Mouse (Mus musculus) retina, adult 2 months (tissue): ENCODE results near the gene Dand5.

ENCODE experiments used
- DNase-seq: peaks from one replicate; pipeline ENCODE4 v3.0.0-alpha.2; 2012; ENCODE audit warnings: low read depth, low spot score

Gene Dand5

DNA sequence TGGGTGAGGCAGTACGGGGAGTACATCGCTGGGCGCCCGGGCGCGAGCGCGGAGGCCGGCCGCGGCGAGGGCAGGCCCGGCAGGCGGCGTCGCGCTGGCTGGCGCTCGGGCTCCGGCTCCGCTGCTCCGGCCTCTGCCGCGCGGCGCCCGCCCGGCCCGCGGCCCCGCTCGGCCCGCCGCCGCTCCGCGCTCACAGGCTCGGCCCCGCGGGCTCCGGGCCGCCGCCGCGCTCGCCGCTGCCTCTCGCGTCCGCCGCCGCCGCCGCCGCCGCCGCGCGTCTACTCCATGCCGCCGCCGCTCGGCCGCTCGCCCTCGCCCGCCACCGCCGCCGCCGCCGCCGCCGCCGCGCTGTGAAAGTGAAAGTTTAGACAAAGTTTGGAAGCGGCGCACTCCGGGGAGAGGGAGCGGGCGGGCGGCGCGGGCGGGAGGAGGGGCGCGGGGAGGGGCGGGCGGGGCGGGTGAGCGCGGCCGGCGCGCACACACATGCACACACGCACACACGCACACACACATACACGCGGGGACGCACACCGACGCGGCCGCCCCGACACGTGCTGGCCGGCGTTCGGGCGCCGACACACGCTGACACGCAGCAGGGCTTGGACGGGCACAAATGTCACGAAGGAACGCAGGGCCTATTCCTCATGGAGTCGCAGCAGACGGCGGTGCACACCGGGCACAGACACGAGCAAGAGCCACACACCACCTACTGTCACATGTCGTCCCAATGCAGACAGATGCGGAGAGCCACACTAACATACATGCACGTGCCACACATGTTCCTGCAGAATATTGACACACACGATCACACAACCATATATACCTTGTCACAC is 22.4 kb downstream of the Dand5 start, which contains the start of gene Nfix:
Gene Nfix (minus strand): TSS at position 346 of the 833 bp plus-strand sequence.
- DNase-seq = no peak

DNA sequence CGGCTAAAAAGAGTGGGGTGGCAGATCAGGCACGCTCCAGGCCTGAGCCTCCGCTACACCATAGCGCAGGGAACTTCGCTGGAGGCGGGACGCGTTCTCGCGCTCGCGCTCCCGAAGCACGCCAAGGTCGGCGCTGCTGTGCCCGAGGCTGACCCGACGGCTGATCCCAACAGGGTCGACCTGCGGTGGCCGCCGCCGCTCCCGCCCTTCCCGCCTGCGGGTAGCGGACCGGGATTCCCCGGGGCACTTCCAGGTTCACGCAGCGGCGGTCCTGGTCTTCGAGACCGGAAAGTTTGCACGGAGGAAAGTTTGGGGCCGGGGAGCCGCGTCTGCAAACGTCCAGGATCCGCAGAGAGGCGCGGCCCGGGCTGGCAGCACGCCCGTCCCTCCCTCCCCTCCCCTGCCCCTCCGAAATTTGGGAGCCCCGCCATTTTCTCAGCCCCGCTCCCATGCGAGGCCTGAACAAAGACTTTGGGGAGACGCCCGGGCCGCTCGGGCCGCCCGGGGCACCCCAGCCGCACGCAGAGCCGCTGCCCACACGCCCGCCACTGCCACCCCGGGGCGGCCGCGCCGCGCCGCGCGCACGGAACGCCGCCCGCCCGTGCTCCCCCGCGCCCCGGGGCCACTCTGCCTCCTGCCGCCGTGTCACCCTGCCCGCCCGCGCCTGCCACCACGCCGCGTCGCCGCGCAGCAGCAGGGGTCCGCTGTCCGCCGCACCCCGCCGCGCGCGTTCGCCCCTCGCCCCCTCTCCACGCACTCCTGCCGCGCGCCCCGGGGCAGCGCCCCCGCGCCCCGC is 23.3 kb downstream of the Dand5 start:
- DNase-seq = no peak

DNA sequence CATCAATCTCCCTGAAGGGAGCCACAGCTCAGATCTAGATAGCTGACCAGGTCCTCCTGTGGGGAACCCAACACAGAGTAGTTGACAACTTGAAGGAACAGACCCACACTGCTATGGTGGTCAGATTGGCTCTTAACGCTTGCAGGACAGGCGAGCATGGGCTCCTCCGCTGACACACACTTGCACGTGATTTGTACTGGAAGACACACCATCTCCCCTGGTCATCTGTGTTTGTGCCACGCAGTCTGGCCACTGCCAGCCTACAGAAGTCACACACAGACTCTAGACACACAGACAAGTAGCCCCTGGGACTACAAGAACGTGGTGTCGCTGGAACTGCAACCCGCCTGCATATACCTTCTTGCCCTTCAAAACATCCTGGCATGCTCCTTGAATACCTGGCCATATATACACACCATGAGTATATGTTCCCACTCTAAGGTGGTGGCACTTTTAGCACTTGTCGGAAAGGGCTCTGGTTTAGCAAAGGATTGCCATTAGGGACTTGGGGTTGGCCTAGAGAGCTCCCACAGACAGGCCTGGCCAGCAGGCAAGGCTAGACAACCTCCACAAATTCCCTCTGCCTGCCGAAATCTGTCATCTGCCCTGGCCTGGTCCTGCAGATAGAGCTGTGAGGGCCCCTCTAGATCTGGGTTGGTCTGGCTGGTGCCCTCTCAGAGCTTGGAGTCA is 24.0 kb downstream of the Dand5 start:
- DNase-seq = no peak

DNA sequence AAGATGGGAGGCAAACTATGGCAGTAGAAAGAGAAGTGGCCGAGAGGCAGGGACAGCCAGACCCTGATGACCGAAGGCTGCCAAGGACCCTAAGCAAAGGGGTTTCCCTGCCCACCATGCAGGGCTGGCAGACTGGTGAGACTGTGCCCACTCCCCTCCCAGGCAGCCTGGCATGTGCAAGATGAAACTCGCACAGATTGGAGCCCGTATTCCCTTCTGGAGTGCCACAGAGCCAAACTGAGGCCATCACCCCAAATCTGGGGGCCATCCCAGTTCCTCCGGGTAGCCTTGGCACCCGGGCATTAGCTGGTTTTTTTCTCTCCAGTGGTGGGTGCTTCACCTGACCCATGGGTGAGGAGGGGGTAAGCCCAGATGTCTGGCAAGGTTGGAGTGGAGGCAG is 24.7 kb downstream of the Dand5 start:
- no peak for DNase-seq

DNA sequence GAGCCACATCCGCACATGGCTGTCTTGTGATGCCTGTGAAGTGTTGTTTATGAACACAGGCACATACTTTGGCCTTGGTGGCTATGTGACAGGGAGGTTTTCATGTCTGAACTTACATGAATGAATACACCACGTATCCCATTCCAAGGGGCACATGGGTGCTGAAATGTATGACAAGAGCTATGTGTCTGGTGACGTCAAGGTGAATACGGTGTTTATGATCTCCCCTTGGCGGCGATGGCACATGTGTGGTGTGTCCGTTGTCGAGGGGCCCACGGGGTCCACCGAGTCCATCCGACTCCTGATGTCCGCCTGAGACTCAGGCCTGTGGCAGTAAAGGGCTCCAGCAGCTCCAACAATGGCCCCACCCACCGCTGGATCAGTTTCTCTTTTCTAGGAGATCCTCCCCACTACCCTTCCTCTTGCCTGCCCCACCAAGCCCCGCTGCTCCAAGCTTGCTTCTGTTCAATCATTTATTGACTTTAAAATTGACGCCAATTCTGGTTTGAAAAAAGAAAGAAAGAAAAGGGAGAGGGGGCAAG is 25.3 kb downstream of the Dand5 start:
- no peak for DNase-seq

DNA sequence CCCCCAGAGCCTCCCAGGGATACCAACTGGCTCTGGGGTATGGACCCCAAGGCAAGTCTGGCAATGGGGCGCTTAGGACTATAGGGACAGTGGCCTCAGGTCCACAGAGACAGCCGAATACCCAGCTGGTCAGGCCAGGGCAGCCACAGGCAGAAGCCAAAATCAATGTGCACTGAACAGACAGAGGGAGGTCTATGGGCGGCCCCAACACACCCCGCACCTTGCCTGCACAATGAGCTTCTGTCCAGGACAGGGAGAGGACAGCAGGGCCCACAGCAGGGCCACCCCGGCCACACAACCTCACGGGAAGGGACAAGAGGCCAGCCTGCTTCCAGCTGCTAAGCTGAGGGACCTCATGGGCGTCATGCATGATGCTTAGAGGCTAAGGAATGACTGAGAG is 28.1 kb downstream of the Dand5 start:
- DNase-seq = no peak

DNA sequence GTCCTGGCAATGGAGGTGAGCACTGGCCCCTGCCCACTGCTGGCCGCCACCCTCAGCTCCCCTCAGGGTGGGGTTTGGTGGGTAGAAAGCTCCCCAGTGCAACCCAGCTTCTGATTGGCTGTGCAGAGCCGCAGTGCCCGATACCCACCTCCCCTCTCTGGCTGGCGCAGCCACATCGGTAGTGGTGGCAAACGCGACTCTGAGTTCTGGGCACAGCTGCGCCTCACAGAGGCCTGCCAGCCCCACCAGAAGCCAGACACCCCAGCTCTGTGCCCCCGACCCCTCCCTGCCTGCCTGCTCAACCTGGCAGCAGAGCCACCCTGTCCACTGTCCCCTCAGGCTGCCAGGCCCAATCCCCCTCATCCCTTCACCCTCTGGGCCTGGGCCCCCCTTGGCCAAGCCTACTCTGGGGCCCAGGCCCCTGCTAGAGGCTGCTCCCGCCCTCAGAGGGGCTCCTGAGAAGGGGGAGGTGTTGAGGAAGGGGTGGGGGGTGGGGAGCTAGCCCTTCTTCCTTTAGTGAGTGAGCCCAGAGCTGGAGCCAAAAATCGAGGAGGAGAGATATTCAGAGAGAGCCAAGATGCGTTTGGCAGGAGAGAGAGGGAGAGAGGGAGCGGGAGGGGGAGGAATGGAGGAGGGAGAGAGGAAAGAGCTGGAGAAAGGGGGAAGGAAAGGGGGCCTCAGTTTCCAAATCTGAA is 28.7 kb downstream of the Dand5 start:
- no peak for DNase-seq

DNA sequence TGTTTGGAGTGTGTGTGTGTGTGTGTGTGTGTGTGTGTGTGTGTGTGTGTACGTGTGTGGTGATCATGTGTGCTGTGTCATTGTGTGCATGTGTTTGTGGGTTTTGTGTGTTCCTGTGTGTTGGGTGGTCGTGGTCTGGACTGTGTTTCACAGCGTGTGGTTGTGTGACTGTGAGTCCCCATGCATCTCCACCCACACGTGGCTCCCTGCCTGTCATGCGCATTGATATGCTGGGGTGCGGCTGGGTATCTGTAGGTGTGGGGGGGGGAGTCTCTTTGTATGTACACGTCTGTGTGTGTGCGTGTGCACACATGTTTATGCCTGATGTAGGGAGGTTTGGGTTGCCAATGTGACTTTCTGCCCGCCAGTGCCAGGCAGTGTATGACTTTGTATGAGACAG is 29.5 kb downstream of the Dand5 start:
- no peak for DNase-seq

DNA sequence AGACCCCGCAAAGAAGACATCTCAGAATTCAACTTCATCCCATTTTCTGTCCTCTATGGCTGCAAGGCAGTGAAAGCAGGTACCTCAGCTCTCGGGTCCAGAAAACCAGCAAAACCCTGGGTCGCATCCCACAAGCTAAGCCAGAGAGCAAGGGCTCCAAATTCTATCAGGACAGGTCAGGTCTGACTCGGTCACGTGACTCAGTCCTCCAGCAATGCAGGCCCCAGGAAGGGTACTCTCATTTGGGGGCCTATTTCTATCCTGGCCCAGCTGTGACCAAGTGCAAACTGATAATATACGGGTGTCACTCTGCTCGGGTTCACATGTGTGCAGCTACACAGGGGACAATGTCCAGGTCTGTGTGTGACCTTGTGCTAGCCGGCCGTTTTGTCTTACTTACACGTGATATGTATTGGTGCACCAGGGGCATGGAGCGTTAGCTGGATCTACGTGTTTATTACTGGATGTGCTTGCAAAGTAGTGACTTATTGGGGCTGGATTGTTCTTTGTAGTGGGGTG is 30.1 kb downstream of the Dand5 start:
- no peak for DNase-seq

DNA sequence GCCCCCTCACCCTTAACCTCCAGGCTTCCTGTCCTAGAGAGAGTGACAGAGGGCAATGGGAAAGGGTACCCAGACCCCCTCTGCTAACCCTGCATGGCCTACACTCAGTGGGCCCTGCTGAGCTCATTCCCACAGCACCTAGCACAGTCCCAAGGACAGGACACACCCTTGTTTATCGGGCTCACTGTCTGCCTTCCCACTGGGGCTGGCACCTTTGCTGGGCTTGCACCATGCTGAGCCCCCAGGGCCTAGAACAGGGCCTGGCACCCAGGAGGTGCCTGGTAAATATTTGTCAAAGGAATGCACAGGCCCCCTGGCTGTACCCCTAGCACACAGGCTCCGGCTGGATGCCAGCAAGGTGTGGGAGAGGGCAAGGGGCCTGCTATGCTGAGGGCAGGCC is 32.1 kb downstream of the Dand5 start:
- DNase-seq = no peak

DNA sequence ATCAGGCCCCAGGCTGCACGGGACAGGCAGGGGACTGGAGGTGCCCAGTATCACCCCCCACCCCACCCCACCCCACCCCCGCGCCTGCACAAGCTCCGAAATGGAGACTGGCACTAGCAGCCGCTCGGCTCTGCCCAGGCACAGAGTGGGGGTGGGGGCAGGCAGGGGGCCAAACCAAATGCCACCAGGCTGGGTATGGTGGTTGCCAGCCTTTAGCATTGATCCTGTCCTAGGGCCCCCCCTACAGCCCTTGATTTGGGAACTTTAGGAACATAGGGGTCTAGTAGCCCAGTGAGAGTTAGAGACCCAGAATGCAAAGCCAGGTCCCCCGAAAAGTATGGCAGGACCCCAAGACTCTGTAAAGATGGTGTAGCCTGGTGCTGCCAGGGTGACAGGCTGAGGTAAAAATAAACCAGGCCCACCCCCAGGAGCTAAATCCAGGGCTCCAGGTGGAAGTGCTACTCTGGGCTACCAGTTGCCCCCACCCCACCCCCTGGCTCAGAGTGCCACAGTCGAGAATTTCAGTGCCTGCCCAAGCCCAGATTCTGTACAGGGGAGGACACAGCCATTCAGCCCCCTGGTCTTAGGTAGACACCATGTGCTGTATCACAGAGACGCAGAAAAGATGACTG is 32.7 kb downstream of the Dand5 start:
- no peak for DNase-seq

DNA sequence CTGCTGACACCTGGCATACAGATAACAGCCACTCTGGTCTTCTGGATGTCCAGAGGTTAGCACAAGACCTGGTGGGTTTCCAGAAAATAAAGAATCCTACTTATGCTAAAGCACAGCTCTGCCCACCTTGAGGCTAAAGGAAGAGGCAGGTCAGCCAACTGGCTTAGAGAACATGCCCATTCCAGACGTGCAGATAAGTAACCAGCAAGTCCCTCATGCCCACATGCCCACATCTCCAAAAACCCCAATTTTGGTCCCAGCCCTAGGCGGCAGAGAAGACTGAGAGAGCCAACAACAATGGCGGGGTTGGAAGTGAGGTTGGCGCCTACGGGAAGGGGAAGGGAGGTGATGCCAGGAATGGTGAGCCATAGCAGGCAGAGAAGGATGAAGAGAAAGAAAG is 33.3 kb downstream of the Dand5 start:
- DNase-seq = no peak

DNA sequence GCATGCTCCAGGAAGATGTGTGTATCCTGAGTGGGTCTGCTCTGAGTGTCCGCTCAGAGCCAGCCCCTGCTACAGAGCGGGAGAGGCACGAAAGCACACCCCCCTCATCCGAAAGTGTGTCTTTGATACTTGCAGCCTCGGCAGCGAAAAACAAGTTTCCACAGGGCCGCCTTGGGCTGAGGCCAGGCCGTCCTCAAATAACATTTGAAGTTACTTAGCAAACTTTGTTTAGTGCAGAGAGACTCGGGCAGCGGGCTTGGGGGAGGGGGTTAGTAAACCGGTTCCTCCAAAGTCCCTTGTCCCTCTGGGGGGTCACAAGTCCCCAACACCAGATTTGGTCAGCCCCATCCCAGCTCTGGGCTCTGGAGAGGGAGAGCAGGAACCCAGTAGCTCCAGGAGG is 33.7 kb downstream of the Dand5 start:
- no peak for DNase-seq

DNA sequence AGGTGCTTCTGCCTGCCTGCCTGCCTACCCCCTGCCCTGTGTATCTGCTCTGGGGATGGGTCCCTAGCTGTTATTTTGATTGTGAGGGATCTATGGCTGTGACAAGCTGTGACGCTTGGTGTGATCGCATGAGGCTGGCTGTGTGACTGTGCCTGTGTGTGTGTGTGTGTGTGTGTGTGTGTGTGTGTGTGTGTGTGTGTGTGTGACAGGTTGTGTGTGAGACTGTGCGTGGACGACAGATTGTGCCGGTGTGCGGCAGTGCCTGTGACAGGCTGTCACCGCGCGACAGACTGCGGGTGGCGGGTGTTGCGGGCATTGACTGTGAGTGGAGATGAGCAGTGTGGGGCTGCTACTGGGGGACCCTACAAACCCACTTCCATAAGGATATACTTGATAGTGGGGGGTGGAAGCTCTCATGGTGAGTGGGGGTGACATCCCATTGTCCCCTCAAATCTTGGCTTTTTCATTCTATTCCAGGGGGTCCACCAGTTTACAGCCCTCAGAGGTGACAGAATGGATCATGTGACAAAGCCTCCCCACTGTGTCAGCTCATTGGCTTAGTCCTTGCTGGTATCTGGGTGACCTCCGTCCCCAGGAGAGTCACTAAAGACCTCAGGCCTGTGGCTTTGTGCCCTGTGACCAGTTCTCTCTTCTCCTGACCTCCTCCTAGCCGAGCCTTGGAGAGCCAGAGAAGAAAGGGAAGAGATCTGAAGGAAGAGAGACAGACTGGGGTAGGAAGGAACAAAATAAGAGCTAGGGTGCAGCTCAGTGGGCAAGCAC is 34.9 kb downstream of the Dand5 start:
- no peak for DNase-seq

DNA sequence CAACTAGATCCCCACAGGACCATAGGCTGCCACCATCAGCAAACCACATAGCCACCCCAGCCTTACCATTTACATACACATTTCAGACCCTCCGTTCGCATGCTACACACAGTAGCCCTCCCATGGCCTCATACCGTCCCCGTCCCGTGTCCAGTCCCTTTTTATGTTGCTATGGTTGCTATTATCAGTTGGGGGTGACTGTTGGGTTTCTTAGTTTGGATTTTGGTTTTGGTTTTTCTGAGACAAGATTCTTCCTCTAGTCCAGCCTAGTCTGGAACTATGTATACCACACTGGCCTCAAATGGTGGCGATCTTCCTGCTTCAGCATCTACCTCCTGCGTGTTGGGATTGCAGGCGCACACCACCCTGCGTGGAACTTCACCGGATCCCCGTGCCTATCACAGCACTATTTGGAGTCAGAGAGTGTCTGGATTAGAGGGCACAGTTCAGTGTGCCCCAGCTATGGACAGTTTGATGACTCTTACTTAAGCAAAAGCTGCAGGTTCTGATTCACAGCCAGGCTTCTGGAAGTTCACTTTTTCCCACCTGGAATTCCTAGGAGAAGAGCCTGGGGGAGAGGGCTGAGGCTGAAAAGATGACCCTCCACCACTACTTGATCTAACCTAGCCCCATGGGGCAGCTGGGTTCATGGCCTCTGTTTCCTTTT is 35.7 kb downstream of the Dand5 start:
- DNase-seq = no peak

DNA sequence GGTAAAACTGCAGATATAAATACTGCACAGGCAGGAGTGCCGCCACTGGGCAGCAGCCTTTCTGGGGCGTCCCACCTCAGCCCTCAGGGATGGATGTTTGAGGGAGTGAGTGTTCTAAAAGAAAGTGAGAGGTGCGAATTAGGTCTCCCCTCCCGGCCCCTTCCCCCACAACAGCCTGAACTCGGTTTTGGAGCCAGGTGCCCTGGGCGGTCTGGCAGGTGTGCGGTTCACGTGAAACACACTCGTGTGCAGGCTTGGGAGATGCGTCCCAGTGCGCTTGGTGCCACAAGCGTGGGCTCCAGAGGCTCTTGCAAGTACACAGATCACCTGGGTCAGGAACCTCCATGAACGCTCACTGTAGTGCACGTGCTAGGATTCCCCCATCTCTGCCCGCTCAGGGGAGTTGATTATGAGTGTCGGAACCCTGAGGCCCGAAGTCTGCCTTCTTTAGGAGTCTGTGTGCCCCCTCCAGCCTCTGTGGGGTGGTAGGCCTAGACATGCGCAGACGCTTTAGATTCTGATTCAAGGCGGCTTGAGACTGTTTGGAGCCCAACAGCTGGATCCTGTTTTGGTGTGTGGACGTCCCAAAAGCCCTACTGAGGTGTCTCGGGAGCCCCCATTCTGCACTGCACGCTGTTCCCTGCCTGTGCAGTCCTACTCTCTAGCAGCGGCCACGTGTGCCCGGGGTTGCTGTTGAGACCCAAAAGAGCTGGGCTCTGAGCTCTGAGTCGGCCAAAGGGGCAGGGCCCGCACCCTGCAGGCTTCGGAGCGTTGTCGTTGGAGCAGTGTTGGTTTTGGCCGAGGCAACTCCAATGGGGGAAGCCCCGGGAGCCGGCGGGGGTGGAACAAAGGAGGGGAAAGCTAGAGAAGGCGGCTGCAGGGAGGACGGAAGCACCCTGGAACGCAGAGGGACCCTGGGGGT is 36.6 kb downstream of the Dand5 start:
- no peak for DNase-seq

DNA sequence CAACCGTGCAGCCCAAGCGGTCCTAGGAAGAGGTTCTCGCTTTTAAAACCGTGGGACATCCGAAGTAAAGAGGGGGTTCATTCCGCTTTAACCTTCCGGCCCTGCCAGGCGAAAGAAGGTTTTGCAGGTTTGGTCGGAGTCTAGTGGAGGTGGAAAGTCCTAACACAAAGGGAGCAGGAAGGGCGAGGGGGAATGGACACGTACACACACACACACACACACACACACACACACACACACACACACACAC is 37.2 kb downstream of the Dand5 start:
- no peak for DNase-seq

DNA sequence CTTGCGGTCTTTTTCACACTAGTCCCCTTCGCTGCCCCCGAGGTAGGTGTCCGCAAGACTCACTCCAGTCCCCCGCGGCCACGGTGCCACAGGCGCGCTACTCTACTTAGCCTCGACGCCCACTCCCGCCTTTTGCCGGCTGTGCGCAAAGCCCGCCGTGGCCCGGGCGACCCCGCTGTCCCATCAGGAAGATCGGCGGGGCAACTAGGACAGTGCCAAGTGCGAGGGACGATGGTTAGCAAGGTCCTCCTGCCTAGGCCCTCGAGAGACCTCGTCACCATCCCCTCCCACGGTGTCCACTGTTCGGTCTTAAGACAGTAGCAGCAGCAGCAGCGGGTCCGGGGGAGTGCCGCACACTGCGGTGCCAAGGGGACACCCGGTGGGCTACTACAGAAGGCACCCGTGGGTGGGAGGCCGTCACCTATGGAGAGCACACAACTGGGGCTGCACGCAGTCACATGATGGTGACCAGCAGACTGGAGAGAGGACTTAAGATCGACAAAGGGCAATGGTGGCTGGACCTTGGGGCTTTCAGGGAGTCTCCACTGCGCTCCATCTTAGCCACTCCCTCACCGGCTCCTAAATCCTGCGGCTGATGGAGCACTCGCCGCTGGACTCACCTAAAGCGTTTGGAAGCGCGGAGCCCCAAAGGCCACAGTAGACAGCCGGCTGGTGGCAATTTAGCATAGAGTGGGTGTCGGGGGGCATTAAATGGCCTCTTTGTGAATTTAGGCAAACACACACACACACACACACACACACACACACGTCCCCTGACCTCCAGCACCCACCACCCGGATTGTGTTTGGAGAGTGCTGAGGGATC is 37.7 kb downstream of the Dand5 start:
- DNase-seq = no peak
